Mouse (Mus musculus): Measurements from ENCODE around the gene Atf6.

DNA sequence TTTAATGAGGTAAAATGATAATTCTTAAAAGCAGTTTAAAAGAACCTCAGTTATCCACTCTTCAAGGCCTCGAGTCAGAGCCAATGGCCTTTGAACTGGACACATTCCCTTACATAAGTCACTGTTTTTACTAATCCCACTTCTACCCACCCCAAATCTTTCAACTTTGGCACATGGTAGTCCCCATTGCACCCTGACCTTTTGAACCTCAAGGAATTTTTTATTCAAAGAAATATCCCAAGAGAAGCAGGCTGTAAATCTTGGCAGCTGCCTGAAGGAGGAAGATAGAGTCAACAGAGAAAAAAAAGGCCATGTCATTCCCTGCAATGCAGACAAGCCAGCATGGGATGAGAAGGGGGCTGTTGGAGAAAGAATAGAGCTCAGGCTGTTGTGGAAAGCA, 93.1 kb downstream of the Atf6 start:
- TF ChIP-seq ZNF384 (IDR thresholded peaks at IDR 0.05; ENCODE audit: low read depth, low read length), result no peak
- no peak for TF ChIP-seq HCFC1 (IDR thresholded peaks at IDR 0.05; ENCODE audit: borderline replicate concordance, insufficient read depth, low read length)
